Mouse (Mus musculus) thymus, postnatal 25 days (tissue): ENCODE results near the gene Sorcs2.

ENCODE experiments used
- DNase-seq: peaks from one replicate; pipeline ENCODE4 v3.0.0; 2022

The Sorcs2 gene

GRCm38 (mm10) chr5:36356659-36357058 lies 41.3 kb downstream of the Sorcs2 start:
- DNase-seq, result no peak

DNA sequence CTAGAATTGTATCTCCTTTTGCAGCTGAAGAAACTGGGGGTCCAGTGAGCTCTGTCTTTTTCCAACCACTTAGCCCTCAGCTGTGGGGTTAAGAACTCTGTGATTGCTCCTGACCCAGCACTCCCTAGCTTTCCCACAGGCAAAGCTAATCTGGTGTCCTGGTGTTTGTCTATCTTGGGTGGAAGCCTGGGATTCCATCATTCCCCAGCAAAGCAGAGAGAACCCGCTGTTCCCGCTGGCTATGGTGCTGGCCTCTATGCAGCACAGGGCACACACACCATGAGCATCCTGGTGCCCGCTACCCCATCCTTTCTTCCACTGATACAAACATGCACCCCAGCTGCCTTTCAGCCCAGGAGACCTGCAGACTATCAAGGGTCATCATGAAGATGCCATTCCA lies 42.3 kb downstream of the Sorcs2 start:
- DNase-seq, result no peak

DNA sequence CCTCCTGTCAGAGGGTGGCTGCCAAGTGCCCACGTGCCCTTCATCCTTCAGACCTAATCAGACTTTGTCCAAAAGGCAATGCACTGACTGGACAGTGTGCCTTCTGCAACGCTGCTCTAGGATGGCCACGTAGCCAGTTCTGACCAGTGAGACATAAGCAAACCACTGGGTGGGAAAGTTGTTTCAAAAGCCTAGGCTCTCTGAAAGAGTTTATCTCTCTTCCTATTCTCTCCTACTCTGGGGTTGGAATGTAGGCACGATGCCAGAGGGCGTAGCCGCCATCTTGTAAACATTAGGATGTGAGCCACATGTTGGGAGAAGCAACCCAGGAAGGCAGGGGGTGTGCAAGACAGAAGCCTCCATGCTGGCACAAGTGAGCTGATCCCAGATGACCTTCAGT lies 44.3 kb downstream of the Sorcs2 start:
- no peak for DNase-seq

DNA sequence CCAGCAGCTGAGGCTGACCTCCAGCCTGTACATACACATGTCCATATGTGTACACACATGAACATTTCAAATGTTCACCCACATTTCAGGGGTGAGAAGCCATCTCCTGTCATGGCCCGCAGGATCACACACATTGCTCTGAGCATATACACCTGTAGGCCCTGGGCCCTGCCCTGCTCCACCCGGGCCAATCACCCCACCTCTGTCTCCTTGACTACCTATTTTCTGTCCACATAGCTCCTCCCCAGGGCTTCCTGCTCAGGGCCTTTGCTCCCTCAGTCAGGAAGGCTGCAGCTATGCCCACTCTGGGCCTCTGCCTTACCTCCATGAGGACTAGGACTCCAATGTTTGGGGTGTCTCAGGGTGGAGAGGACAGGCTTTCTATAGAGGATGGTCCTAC lies 44.7 kb downstream of the Sorcs2 start:
- no peak for DNase-seq

- DNase-seq, result no peak
Measured at GRCm38 (mm10) chr5:36346698-36347097, 51.2 kb downstream of the Sorcs2 start.

DNA sequence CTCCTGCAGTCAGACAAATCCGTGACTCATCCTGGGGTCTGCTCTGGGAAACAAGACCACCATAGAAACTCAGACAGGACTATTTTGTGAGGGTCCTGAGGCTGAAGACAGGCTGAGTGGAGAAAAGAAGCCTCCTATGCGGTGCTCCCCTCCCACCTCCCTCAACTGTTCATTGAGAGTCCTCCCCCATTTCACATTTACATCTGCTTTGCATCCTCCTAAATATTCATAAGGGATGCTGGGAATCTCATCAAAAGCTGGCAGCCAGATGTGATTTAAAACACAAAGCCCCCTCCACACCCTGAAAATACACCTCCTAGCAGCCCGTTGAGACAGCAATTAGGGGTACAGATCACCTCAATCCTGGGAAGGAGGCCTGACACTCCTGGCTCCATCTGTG lies 58.7 kb downstream of the Sorcs2 start:
- no peak for DNase-seq

GRCm38 (mm10) chr5:36336252-36336651 lies 61.7 kb downstream of the Sorcs2 start:
- DNase-seq, result no peak

DNA sequence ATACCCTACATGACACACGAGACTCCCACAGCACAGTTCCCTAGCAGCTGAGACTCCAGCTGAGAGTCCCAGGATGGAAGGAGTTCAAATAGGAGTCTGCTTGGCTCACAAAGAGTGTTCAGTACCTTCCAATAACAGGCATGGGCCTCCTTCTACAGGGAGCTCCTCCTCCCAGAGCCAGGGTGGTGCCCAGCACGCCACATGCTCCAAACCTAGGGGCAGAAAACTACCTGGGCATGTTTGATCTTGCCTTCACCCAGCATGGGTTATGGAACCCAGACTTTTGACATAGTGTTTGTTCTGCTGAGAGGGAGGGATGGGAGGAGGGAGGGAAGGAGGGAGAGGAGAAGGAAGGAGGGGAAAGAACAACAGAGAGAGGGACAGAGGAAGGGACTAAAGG lies 62.3 kb downstream of the Sorcs2 start:
- no peak for DNase-seq

GRCm38 (mm10) chr5:36334227-36334626 lies 63.7 kb downstream of the Sorcs2 start:
- DNase-seq, result no peak

DNA sequence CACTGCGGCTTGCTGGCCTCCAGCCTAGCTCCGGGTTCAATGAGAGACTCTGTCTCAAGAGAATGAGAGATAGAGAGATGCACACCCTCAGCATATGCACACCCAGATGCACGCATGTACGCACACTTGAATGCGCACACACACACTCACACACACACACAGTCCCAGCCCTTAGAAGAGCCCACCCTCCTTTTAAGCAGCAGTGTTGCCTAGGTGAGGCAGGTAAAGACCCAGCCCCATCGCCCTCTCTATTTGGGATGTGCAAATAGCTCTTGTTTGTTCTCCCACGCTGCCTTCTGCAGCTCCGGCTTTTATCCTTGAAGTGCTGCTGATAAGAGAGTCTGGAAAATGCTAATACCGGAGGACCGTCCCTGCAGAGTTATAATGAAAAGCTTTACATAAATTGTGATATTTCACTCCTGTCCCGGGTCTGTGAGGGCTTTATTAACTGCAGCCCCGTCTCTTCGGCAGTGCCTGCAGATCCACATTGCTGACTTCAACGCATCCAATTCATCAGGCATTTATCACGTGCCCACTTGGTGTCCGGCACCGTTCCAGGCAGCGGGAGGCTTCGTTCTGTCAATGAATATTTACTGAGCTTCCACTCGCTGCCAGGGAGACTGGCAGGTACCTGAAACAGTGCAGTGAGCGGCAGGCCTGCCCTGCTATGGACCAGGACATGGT lies 67.3 kb downstream of the Sorcs2 start:
- DNase-seq, result no peak

DNA sequence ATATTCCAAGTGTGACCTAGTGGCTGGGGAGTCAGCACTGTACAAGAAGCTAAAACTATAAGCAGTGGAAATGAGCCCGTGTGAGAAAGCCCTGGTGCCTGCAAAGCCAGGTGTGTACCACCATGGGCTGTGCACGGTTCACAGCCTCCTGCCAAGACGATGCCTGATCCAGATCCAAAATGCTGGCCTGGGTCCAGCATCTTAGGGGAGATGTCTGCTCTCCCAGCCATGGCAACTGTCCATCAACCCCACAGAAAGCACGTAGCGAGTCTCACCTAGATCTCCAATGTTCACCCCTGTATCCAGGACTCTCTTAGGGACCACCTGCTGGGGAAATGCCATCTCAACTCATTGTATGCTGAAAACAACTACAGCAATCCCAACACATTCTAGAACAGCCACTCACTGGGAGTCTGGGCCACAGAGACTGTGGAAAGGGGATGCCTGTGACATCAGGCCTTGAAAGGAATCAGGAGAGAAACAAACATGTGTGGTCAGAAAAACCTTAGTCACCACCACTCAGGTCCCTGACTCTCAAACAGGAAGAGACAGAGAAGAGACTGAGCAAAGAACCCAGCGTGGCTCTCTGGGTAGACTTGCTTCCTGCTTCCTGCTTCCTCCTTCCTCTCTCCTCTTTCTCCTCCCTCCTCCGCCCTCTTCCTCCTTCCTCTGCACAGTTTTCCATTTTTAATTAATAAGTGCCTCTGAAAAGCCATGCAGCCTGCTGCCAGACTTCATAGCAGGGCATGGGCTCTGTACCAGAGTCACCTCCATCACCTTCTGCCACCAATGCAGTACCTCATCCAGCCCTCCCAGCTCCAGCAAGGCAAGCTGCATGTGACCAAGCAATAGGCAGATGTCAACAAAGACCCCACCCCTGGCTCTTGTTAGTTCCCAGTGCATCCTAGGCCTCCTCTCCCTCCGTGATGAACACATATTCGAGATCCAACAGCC lies 71.6 kb downstream of the Sorcs2 start:
- DNase-seq, result peak; percentile 22

DNA sequence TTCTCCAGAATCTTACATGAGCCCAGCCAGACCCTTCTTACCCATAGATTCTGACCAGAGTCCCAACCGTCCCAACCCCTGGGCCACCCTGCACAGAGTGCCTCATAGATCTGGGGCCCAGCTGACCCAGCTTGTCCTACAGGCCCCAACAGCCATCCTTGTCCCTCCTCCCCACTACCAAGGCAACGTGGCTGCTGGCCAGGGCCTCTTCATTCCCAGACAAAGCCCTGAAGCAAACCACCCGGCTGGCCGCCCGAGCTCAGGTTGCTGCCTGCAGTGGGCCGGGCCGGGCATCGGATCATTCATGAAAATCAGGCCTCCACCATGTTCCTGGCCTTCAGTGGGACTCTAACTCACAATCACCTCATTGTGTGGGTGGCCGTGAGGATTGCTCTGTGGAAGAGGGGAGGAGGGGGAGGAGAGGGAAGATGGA lies 73.8 kb downstream of the Sorcs2 start:
- DNase-seq, result no peak

DNA sequence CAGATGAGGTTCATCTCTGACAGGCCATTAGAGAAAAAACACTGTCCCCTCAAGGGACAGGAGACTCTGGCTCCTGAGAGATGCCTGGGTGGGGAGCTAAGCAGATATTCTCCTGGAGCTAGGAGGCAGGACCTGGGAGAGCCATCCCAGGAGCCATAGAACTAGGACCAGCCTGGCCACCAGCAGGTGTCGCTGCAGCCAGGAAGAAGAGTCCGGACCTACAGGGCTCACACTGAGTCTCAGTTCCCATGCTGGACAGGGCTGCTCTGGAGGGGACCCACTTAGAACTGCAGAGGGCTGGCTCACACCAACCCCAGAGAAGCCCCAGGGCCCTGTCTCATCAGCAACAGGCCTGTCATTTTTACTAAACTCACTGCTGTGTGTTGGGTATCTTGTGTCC lies 74.4 kb downstream of the Sorcs2 start:
- DNase-seq, result peak; percentile 82

DNA sequence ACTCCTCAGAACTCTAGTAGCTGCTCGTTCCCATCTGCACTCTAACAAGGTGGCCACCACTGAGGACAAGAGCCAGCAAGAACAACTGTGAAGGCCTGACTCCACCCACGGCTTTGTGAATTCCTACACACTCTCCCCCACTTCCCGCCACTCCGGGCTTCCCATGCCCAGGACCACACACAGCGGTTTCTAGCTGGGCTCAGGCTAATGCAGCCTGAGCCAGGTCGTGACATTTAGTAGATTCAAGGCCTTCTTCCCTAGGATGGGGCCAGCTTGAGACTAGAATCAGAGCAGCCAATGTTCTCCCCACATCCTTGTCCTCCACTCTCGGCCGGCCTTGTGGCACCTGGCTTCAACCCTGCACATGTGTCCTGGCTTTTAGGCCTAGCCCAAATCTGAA lies 76.4 kb downstream of the Sorcs2 start:
- DNase-seq, result no peak

- DNase-seq, result peak; percentile 6
Measured at GRCm38 (mm10) chr5:36320667-36321066, 77.3 kb downstream of the Sorcs2 start.

- peak; percentile 24 for DNase-seq
Measured at GRCm38 (mm10) chr5:36317641-36318368, 80.1 kb downstream of the Sorcs2 start.

- DNase-seq, result no peak
Measured at GRCm38 (mm10) chr5:36315106-36315505, 82.8 kb downstream of the Sorcs2 start.

DNA sequence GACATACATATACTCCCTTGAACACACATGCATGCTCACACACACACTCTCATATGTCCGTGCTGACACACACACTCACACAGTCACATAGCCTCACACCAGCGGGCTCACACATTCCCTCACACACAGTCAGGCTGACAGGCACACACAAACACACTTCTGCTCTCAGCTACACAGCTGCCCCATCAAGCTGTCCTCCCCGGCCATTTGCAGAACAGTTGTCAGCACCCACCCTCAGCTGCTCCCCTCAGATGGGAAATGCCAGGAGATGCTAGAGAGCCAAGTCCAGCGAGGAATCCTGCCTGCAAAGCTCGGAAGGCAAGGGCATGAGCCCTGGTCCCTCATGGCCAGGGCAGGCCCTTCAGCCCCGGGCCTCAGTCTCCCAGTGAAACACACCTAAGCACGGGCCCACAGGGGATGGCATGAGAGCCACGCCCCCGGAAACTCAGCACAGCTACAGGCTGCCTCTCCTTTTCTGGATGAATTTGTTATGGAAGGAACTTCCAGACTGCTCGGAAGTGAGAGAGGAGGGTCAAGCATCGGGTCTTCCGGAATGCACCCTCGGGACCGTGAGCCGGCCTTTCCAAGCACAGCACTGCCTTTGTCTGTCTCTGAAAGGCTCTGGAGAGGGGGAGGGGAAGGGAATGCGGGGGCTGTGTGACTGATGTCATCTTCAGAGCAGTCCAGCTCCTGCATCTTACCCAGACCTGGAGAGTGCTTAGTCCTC lies 84.4 kb downstream of the Sorcs2 start:
- no peak for DNase-seq

DNA sequence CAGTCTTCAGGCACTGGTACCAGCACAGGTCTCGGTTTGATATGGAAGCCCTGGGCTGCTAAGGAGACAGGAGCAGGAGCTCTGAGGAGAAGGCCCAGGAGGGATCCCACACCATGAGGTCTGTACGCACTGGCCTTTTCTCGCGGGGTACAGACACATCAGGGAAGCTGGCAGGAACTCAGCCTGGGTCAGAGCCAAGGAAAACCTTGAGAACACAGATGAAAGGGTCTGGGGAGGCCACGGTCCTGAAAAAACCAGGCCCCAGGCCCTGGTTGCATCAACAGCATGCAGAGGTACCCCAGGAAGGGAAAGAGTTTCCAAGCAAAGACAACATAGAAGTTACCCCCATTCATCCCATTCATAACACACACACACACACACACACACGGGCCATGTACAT lies 85.0 kb downstream of the Sorcs2 start:
- no peak for DNase-seq

DNA sequence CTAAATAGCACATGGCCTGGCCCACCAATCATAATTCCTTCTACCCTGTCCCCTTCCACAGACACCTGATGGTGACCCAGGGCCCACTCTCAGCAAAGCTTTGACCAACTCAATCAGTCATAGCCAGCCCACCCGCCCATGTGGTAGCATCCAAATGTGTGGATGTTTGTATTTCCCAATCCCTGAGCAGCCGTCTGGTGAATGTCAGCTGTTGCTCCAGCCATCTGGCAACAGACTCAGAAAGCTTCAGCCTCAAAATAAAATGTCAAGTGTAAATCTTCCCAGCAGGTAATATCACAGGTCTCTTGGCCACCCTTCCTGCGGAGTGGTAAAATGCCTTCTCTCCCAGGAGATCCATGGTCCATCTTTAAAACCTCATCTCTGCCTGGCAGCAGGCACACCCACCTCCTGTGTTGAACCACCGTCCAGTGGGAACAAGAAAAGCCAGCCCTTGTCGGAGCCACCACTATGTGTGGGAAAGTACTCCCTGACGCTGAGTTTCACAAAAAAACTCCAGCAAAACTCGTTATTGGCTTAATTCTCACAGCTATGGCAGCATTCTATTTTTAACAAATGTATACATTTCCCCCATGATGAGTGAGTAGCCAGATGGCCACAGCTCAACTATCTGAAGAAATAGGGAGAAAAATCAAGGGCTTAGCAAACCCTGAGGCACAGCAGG lies 93.5 kb downstream of the Sorcs2 start:
- no peak for DNase-seq

DNA sequence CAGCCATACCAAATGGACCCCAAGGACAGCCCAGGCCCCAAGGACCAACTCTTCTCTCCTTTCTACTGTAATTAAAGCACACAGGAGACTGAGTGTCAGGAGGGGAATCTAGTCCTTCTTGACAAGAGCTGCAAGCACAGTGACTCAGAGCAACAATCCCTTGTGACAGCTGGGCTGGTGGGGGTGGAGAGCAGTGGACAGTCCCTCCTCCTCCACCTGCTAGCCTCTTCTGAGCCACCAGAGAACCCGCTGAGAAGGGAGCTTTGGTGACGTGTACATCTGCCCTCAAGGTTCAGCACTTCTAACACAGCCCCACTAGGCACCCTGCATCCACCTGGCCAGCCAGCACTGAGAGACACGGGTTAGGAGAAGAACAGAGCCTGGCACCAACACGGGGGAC lies 96.8 kb downstream of the Sorcs2 start:
- DNase-seq, result no peak

DNA sequence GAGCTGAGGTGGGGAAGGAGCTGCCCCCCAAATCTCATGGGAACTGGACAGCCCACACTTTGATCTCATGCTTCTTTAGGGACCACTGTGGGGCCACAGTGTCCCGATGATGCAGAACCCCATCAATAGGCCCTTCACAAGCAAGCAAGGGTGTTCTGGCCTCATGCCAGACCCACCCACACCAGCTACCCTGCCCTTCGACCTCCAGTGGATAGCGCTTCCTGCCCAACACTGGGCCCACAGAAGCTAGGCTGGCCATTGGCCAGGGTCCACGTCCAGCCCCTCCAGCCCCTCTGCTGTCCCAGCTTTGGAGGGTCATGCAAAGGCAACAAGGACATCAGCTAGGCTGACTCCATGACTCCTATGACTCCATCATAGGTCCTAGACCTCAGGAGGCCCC lies 99.9 kb downstream of the Sorcs2 start:
- no peak for DNase-seq
